41 mouse cellular contexts compared by ENCODE assay signal in genomic region chr19:12279554-12279953, GRCm38 (mm10). TPM values are rescaled to one million over a fixed set of nuclear protein-coding genes. Genes with fewer than 3 reads are reported as not detected.
"Had no signal": no experiment of that assay in that cellular context is flagged by ENCODE, and none has a peak within 500 bp of the region (broad histone marks: within the 10 kb centered on the region; RNA-seq: fewer than 3 reads in every experiment).

Gene Olfr1434, plus strand, starts transcription at chr19:12279854.

- H3K4me1 ChIP-seq: heart, embryonic 10.5 days; heart, embryonic 12.5 days; heart, embryonic 13.5 days; heart, embryonic 15.5 days; hindbrain, embryonic 10.5 days; hindbrain, embryonic 12.5 days; hindbrain, embryonic 13.5 days; hindbrain, embryonic 15.5 days; intestine, embryonic 15.5 days; kidney, embryonic 15.5 days had no signal

- ATAC-seq: hindbrain, embryonic 16.5 days; hindbrain, postnatal 0 days; inflammation-experienced regulatory T-cells, adult 6 months; intestine, embryonic 15.5 days; intestine, embryonic 16.5 days; intestine, postnatal 0 days had no signal

- H3K27me3 ChIP-seq: heart, embryonic 12.5 days; heart, embryonic 13.5 days; heart, embryonic 15.5 days; hindbrain, embryonic 12.5 days; hindbrain, embryonic 13.5 days; hindbrain, embryonic 15.5 days; intestine, embryonic 15.5 days; kidney, embryonic 15.5 days had no signal

- H3K4me3 ChIP-seq: heart, embryonic 10.5 days; heart, embryonic 12.5 days; heart, embryonic 13.5 days; heart, embryonic 15.5 days; hindbrain, embryonic 10.5 days; hindbrain, embryonic 12.5 days; hindbrain, embryonic 13.5 days; hindbrain, embryonic 15.5 days; intestine, embryonic 15.5 days; kidney, embryonic 15.5 days; layer of hippocampus, adult 2 months had no signal

- H3K9me3 ChIP-seq: heart, embryonic 10.5 days; heart, embryonic 12.5 days; heart, embryonic 13.5 days; heart, embryonic 15.5 days; hindbrain, embryonic 10.5 days; hindbrain, embryonic 12.5 days; hindbrain, embryonic 13.5 days; hindbrain, embryonic 15.5 days; intestine, embryonic 15.5 days; kidney, embryonic 15.5 days had no signal

- H3K36me3 ChIP-seq: heart, embryonic 10.5 days; heart, embryonic 12.5 days; heart, embryonic 13.5 days; heart, embryonic 15.5 days; hindbrain, embryonic 10.5 days; hindbrain, embryonic 12.5 days; hindbrain, embryonic 13.5 days; hindbrain, embryonic 15.5 days; intestine, embryonic 15.5 days; kidney, embryonic 15.5 days had no signal

RNA-seq across cellular contexts. Expression of gene Olfr1434, which starts in this region (rescaled TPM):
- total RNA-seq: heart, postnatal 10 days; heart, postnatal 14 days; heart, postnatal 25 days; heart, postnatal 36 days; heart, postnatal 4 days; hematopoietic stem cell, adult 5-6 weeks; hindbrain, postnatal 0 days; layer of hippocampus, adult 18-20 months; layer of hippocampus, adult 2 months; layer of hippocampus, adult 8-10 months; layer of hippocampus, postnatal 10 days; layer of hippocampus, postnatal 14 days; layer of hippocampus, postnatal 25 days; layer of hippocampus, postnatal 36 days; left cerebral cortex, adult 18-20 months had no signal
- polyA plus RNA-seq: heart, embryonic 10.5 days; heart, embryonic 11.5 days; heart, embryonic 12.5 days; heart, embryonic 13.5 days; heart, embryonic 14.5 days; heart, embryonic 15.5 days; heart, embryonic 16.5 days; heart, postnatal 0 days; hindbrain, embryonic 10.5 days; hindbrain, embryonic 11.5 days; hindbrain, embryonic 12.5 days; hindbrain, embryonic 13.5 days; hindbrain, embryonic 14.5 days; hindbrain, embryonic 15.5 days; hindbrain, embryonic 16.5 days; hindbrain, postnatal 0 days; inflammation-experienced regulatory T-cells, adult 6 months; intestine, embryonic 14.5 days; intestine, embryonic 15.5 days; intestine, embryonic 16.5 days; intestine, postnatal 0 days; kidney, adult 2 months; kidney, embryonic 14.5 days; kidney, embryonic 15.5 days; kidney, embryonic 16.5 days; kidney, postnatal 0 days; large intestine, adult 2 months had no signal
